Mouse (Mus musculus) stomach, embryonic 14.5 days (tissue): Measurements from ENCODE around the gene Alk. TPM values are rescaled to one million over a fixed set of nuclear protein-coding genes. Genes with fewer than 3 reads are reported as not detected.

Experiments used
- ATAC-seq: fragments of 200-750 bp; cut with Nextera tagmentation; 2 replicates; pipeline ENCODE4 v1.8.0; 2017; ENCODE audit warnings: low read depth, moderate TSS enrichment; ENCODE audit not compliant: insufficient number of reproducible peaks, insufficient read depth, low FRiP score
- H3K27ac ChIP-seq: fragments of 300-500 bp; sonication (generic); 2 replicates; pipeline ENCODE4 v1.5.1; 2014; ENCODE audit warnings: mild to moderate bottlenecking, low read length, moderate library complexity, mixed read lengths
- H3K27me3 ChIP-seq: fragments of 300-500 bp; sonication (generic); 2 replicates; pipeline ENCODE4 v1.6.1; 2014; ENCODE audit warnings: low read length, control low read depth, mixed read lengths; ENCODE audit not compliant: control insufficient read depth, insufficient read depth
- H3K36me3 ChIP-seq: fragments of 300-500 bp; sonication (generic); 2 replicates; pipeline ENCODE4 v1.6.1; 2014; ENCODE audit warnings: mild to moderate bottlenecking, control low read depth, low read length, moderate library complexity, mixed read lengths; ENCODE audit not compliant: control insufficient read depth, insufficient read depth
- H3K4me1 ChIP-seq: fragments of 300-500 bp; sonication (generic); 2 replicates; pipeline ENCODE4 v1.6.1; 2014; ENCODE audit warnings: low read length, control low read depth, mixed read lengths; ENCODE audit not compliant: control insufficient read depth, insufficient read depth
- H3K4me2 ChIP-seq: fragments of 300-500 bp; sonication (generic); replicated peaks from 2 replicates; pipeline ENCODE4 v1.6.1; 2014; ENCODE audit warnings: low read depth, low read length, control low read depth
- H3K4me3 ChIP-seq: fragments of 300-500 bp; sonication (generic); 2 replicates; pipeline ENCODE4 v1.5.1; 2014; ENCODE audit warnings: low read depth, low read length, control low read depth
- H3K9ac ChIP-seq: fragments of 300-500 bp; sonication (generic); replicated peaks from 2 replicates; pipeline ENCODE4 v1.6.1; 2014; ENCODE audit warnings: low read depth, mild to moderate bottlenecking, control low read depth, low read length, moderate library complexity, mixed read lengths
- H3K9me3 ChIP-seq: fragments of 300-500 bp; sonication (generic); 2 replicates; pipeline ENCODE4 v1.6.1; 2016; ENCODE audit warnings: low read depth, low read length, control low read depth; ENCODE audit not compliant: control insufficient read depth
- WGBS: fragments of 180-500 bp; shearing (Covaris S2); extraction: QIAGEN DNeasy Blood & Tissue Kit; methylation state at CpG from one replicate; pipeline ENCODE4 v1.1.7; 2014; 5-methylcytosine and 5-hydroxymethylcytosine counted together
- polyA plus RNA-seq: library from polyadenylated mRNA; unstranded; fragments of >200 nt; fragmentation: Nextera tagmentation; extraction: Ambion mirVana; gene quantifications from 2 replicates; pipeline ENCODE4 v1.2.1, GENCODE M21; 2014

The Alk gene
- polyA plus RNA-seq, 1 experiment from 2014 or later, result 2.1 TPM

GRCm38 (mm10) chr17:71944020-71944419 is 660.4 kb downstream of the Alk start:
- no peaks in the 10 kb centered on the region for H3K9me3 ChIP-seq
- no peaks in the 10 kb centered on the region for H3K4me1 ChIP-seq
- H3K36me3 ChIP-seq, result no peaks in the 10 kb centered on the region
- 71% methylated on average over 5 of the region's 5 CpGs for WGBS
- H3K9ac ChIP-seq, result no peak overlapping the region
- ATAC-seq, result no peak
- no peak overlapping the region for H3K27ac ChIP-seq
- H3K4me2 ChIP-seq, result no peak overlapping the region
- no peaks in the 10 kb centered on the region for H3K27me3 ChIP-seq
- H3K4me3 ChIP-seq, result no peak overlapping the region

- H3K4me2 ChIP-seq, result no peak overlapping the region
- H3K4me3 ChIP-seq, result no peak overlapping the region
- ATAC-seq, result no peak
- H3K27me3 ChIP-seq, result no peaks in the 10 kb centered on the region
- no peak overlapping the region for H3K9ac ChIP-seq
- no peaks in the 10 kb centered on the region for H3K9me3 ChIP-seq
- no peaks in the 10 kb centered on the region for H3K36me3 ChIP-seq
- H3K27ac ChIP-seq, result no peak overlapping the region
- no peaks in the 10 kb centered on the region for H3K4me1 ChIP-seq
These were observed 662.4 kb downstream of the Alk start for GRCm38 (mm10) chr17:71942052-71942451.

- ATAC-seq, result no peak
- H3K27me3 ChIP-seq, result no peaks in the 10 kb centered on the region
- H3K4me2 ChIP-seq, result no peak overlapping the region
- WGBS, result 33% methylated on average over 6 of the region's 6 CpGs
- H3K9ac ChIP-seq, result no peak overlapping the region
- H3K36me3 ChIP-seq, result no peaks in the 10 kb centered on the region
- no peaks in the 10 kb centered on the region for H3K9me3 ChIP-seq
- no peak overlapping the region for H3K27ac ChIP-seq
- no peaks in the 10 kb centered on the region for H3K4me1 ChIP-seq
- H3K4me3 ChIP-seq, result no peak overlapping the region
These were observed 663.0 kb downstream of the Alk start for GRCm38 (mm10) chr17:71941436-71941835.

GRCm38 (mm10) chr17:71936681-71937080 is 667.7 kb downstream of the Alk start:
- Histone ChIP-seq H3K36me3 (no peaks in the 10 kb centered on the region), H3K4me2 (no peak overlapping the region), H3K9me3 (no peaks in the 10 kb centered on the region), H3K9ac (no peak overlapping the region), H3K27me3 (no peaks in the 10 kb centered on the region), H3K27ac (no peak overlapping the region), H3K4me3 (no peak overlapping the region), H3K4me1 (0 out of 2 replicates have a peak, but pooled peaks cover 5% of the 10 kb centered on the region)
- no peak for ATAC-seq

- 62% methylated on average over 10 of the region's 10 CpGs for WGBS
- H3K9ac ChIP-seq, result no peak overlapping the region
- H3K9me3 ChIP-seq, result no peaks in the 10 kb centered on the region
- H3K27ac ChIP-seq, result no peak overlapping the region
- H3K4me2 ChIP-seq, result no peak overlapping the region
- no peaks in the 10 kb centered on the region for H3K27me3 ChIP-seq
- 0 out of 2 replicates have a peak, but pooled peaks have one; percentile 49 for ATAC-seq
- H3K36me3 ChIP-seq, result no peaks in the 10 kb centered on the region
- H3K4me1 ChIP-seq, result 0 out of 2 replicates have a peak, but pooled peaks cover 5% of the 10 kb centered on the region
- no peak overlapping the region for H3K4me3 ChIP-seq
These were observed 668.6 kb downstream of the Alk start for GRCm38 (mm10) chr17:71935837-71936236.

- Histone ChIP-seq H3K36me3 (no peaks in the 10 kb centered on the region), H3K9me3 (no peaks in the 10 kb centered on the region), H3K4me1 (0 out of 2 replicates have a peak, but pooled peaks cover 5% of the 10 kb centered on the region), H3K27me3 (no peaks in the 10 kb centered on the region), H3K27ac (no peak overlapping the region), H3K9ac (no peak overlapping the region), H3K4me2 (no peak overlapping the region), H3K4me3 (no peak overlapping the region)
- WGBS, result 75% methylated on average over 3 of the region's 3 CpGs
- ATAC-seq, result no peak
These were observed 669.1 kb downstream of the Alk start for GRCm38 (mm10) chr17:71935336-71935735.

GRCm38 (mm10) chr17:71914941-71915340 is 689.5 kb downstream of the Alk start:
- Histone ChIP-seq H3K27me3 (no peaks in the 10 kb centered on the region), H3K9me3 (no peaks in the 10 kb centered on the region), H3K4me2 (no peak overlapping the region), H3K36me3 (no peaks in the 10 kb centered on the region), H3K27ac (no peak overlapping the region), H3K9ac (no peak overlapping the region), H3K4me1 (no peaks in the 10 kb centered on the region), H3K4me3 (no peak overlapping the region)
- no peak; the same call in 1 of the 2 replicates for ATAC-seq
- WGBS, result 71% methylated on average over 5 of the region's 5 CpGs

- Histone ChIP-seq H3K27ac (no peak overlapping the region), H3K4me3 (no peak overlapping the region), H3K4me2 (no peak overlapping the region), H3K9me3 (no peaks in the 10 kb centered on the region), H3K4me1 (no peaks in the 10 kb centered on the region), H3K9ac (no peak overlapping the region), H3K27me3 (no peaks in the 10 kb centered on the region), H3K36me3 (no peaks in the 10 kb centered on the region)
- ATAC-seq, result no peak
- WGBS, result 72% methylated on average over 3 of the region's 3 CpGs
These were observed 689.9 kb downstream of the Alk start for GRCm38 (mm10) chr17:71914541-71914940.

GRCm38 (mm10) chr17:71913188-71913587 is 691.2 kb downstream of the Alk start:
- peak; percentile 51 for ATAC-seq

More at GRCm38 (mm10) chr17:71913188-71913587, 691.2 kb downstream of the Alk start:
- H3K27ac ChIP-seq, result no peak overlapping the region
- no peak overlapping the region for H3K4me2 ChIP-seq
- H3K4me1 ChIP-seq, result no peaks in the 10 kb centered on the region
- no peak overlapping the region for H3K4me3 ChIP-seq
- WGBS, result 35% methylated on average over 3 of the region's 3 CpGs
- H3K27me3 ChIP-seq, result no peaks in the 10 kb centered on the region
- no peaks in the 10 kb centered on the region for H3K9me3 ChIP-seq
- H3K9ac ChIP-seq, result no peak overlapping the region
- H3K36me3 ChIP-seq, result no peaks in the 10 kb centered on the region
